Mouse (Mus musculus): Measurements from ENCODE around the gene Grasp. TPM values are rescaled to one million over a fixed set of nuclear protein-coding genes. Genes with fewer than 3 reads are reported as not detected.

Gene Grasp
- polyA plus RNA-seq, 1 experiment from 2014 or later = 0.35 TPM

DNA sequence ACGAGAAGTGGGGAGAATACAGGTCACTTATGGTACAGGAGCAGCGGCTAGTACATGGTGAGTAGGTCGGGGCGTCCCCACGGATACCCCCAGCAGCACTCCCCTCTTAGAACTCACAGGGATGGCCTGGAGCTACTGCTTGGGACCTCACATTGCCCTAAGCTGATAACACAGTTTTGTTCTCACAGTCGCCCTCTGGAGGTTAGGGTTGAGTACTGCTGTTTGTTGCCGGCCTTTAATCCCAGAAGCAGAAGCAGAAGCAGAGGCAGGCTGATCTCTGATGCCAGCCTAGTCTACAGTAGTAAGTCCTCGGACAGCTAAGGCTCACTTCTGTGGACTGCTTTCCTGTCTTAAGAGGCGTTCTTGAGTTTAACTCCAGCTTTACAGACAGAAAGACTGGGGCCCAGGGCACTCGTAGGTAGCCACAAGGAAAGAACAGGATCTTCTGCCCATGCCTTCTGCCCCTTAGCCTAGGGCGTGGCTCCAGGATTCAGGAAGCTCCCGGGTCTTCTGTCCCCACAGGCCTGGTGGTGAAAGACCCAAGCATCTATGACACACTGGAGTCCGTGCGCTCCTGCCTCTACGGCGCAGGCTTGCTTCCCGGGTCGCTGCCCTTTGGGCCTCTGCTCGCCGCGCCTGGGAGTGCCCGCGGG lies 7.1 kb downstream of the Grasp start:
- 80% methylated on average over 23 of the region's 23 CpGs for WGBS (ENCODE audit: insufficient replicate concordance)
- TF ChIP-seq EP300 (IDR thresholded peaks at IDR 0.05; ENCODE audit: low read depth) (no peak), CTCF (IDR thresholded peaks at IDR 0.05; ENCODE audit: low read depth) (peak; percentile 62)
- Histone ChIP-seq H3K4me3 (ENCODE audit: low read depth, low read length) (no peak overlapping the region), H3K36me3 (replicated peaks; ENCODE audit: insufficient read depth, low read length) (no peaks in the 10 kb centered on the region), H3K27ac (ENCODE audit: low read depth) (no peak overlapping the region), H3K27me3 (ENCODE audit: insufficient read depth, low read length) (0 out of 2 replicates have a peak, but pooled peaks cover 1% of the 10 kb centered on the region), H3K4me2 (ENCODE audit: low read depth, low read length) (no peak overlapping the region), H3K9me3 (ENCODE audit: low read length) (no peaks in the 10 kb centered on the region), H3K9ac (replicated peaks) (no peak overlapping the region), H3K4me1 (ENCODE audit: insufficient read depth) (peaks cover 7% of the 10 kb centered on the region)
- DNase-seq (peak; percentile 50), ATAC-seq (no peak)

- H3K36me3 ChIP-seq (replicated peaks; ENCODE audit: insufficient read depth, low read length) = no peaks in the 10 kb centered on the region
- H3K4me2 ChIP-seq (ENCODE audit: low read depth, low read length) = no peak overlapping the region
- H3K9ac ChIP-seq (replicated peaks) = no peak overlapping the region
- 81% methylated on average over 56 of the region's 56 CpGs for WGBS (ENCODE audit: insufficient replicate concordance)
- DNase-seq (no peak), ATAC-seq (no peak)
- peaks cover 7% of the 10 kb centered on the region for H3K4me1 ChIP-seq (ENCODE audit: insufficient read depth)
- no peaks in the 10 kb centered on the region for H3K27me3 ChIP-seq (ENCODE audit: insufficient read depth, low read length)
- TF ChIP-seq CTCF (IDR thresholded peaks at IDR 0.05; ENCODE audit: low read depth) (no peak), EP300 (IDR thresholded peaks at IDR 0.05; ENCODE audit: low read depth) (no peak)
- H3K27ac ChIP-seq (ENCODE audit: low read depth) = no peak overlapping the region
- no peak overlapping the region for H3K4me3 ChIP-seq (ENCODE audit: low read depth, low read length)
- H3K9me3 ChIP-seq (ENCODE audit: low read length) = no peaks in the 10 kb centered on the region
Observed at GRCm38 (mm10) chr15:101231648-101232180, 7.7 kb downstream of the Grasp start.

DNA sequence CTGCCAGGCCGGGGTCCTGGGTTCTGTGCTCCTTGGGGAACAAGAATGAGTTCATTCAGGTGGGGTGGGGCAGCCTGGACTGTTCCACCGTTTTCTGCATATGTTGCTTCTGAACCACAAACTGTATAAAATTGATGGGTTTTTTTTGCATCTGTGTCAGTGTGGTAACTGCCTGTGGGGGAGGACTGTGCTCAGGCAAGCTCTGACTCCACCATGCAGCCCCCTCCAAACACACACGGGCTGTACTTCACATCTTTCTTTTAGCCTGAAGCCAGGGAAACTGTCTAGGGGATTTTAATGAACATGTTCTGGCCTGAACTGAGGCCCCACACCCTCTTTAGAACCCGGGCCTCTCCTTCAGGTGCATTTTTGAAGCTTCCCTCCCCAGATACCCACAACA lies 8.6 kb downstream of the Grasp start:
- H3K36me3 ChIP-seq (replicated peaks; ENCODE audit: insufficient read depth, low read length) = no peaks in the 10 kb centered on the region
- no peaks in the 10 kb centered on the region for H3K9me3 ChIP-seq (ENCODE audit: low read length)
- H3K4me2 ChIP-seq (ENCODE audit: low read depth, low read length) = no peak overlapping the region
- peaks cover 7% of the 10 kb centered on the region for H3K4me1 ChIP-seq (ENCODE audit: insufficient read depth)
- ATAC-seq (no peak), DNase-seq (no peak)
- WGBS (ENCODE audit: insufficient replicate concordance) = 71% methylated on average over 4 of the region's 4 CpGs
- H3K9ac ChIP-seq (replicated peaks) = no peak overlapping the region
- H3K4me3 ChIP-seq (ENCODE audit: low read depth, low read length) = no peak overlapping the region
- no peak overlapping the region for H3K27ac ChIP-seq (ENCODE audit: low read depth)
- TF ChIP-seq EP300 (IDR thresholded peaks at IDR 0.05; ENCODE audit: low read depth) (no peak), CTCF (IDR thresholded peaks at IDR 0.05; ENCODE audit: low read depth) (no peak)
- H3K27me3 ChIP-seq (ENCODE audit: insufficient read depth, low read length) = no peaks in the 10 kb centered on the region

GRCm38 (mm10) chr15:101233183-101233582 lies 9.2 kb downstream of the Grasp start:
- H3K9me3 ChIP-seq (ENCODE audit: low read length) = no peaks in the 10 kb centered on the region
- H3K27ac ChIP-seq (ENCODE audit: low read depth) = no peak overlapping the region
- H3K9ac ChIP-seq (replicated peaks) = no peak overlapping the region
- H3K36me3 ChIP-seq (replicated peaks; ENCODE audit: insufficient read depth, low read length) = no peaks in the 10 kb centered on the region
- TF ChIP-seq EP300 (IDR thresholded peaks at IDR 0.05; ENCODE audit: low read depth) (no peak), CTCF (IDR thresholded peaks at IDR 0.05; ENCODE audit: low read depth) (no peak)
- H3K4me1 ChIP-seq (ENCODE audit: insufficient read depth) = peaks cover 7% of the 10 kb centered on the region
- 84% methylated on average over 3 of the region's 3 CpGs for WGBS (ENCODE audit: insufficient replicate concordance)
- 0 out of 2 replicates have a peak, but pooled peaks cover 5% of the 10 kb centered on the region for H3K27me3 ChIP-seq (ENCODE audit: insufficient read depth, low read length)
- DNase-seq (no peak), ATAC-seq (no peak)
- no peak overlapping the region for H3K4me3 ChIP-seq (ENCODE audit: low read depth, low read length)
- H3K4me2 ChIP-seq (ENCODE audit: low read depth, low read length) = no peak overlapping the region

DNA sequence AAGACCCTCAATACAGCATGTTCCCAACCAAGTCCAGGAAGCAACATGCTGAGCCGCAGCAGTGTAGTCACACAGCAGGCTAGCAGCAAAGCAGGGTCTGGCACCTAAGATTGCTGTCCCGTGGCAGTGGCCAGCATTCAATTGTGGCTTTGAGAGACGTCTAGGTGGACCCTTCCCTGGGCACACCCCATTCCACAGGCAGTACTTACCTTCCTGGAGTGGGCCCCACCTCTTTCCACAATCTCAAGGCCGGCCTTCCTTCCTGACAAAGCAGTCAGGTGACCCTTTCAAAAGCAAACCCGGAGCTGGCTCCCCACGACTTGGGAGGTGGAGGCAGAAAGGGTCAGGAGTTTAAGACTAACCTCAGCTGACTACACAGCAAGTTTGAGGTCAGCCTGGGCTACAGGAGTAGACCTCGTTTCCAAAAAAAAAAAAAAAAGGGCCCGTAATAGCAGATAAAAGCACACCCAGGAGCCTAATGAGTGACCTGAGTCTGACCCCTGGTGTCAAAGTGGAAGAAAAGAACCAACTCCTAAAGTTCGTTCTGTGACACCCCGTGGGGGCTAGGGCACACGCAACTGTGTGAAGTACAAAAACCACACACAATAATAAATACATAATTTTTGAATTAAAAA lies 9.8 kb downstream of the Grasp start:
- H3K9ac ChIP-seq (replicated peaks) = no peak overlapping the region
- TF ChIP-seq CTCF (IDR thresholded peaks at IDR 0.05; ENCODE audit: low read depth) = no peak
- no peak for TF ChIP-seq EP300 (IDR thresholded peaks at IDR 0.05; ENCODE audit: low read depth)
- H3K9me3 ChIP-seq (ENCODE audit: low read length) = no peaks in the 10 kb centered on the region
- 35% methylated on average over 11 of the region's 11 CpGs for WGBS (ENCODE audit: insufficient replicate concordance)
- no peak overlapping the region for H3K4me2 ChIP-seq (ENCODE audit: low read depth, low read length)
- no peaks in the 10 kb centered on the region for H3K36me3 ChIP-seq (replicated peaks; ENCODE audit: insufficient read depth, low read length)
- 0 out of 2 replicates have a peak, but pooled peaks cover 5% of the 10 kb centered on the region for H3K27me3 ChIP-seq (ENCODE audit: insufficient read depth, low read length)
- DNase-seq = no peak
- no peak overlapping the region for H3K4me3 ChIP-seq (ENCODE audit: low read depth, low read length)
- H3K4me1 ChIP-seq (ENCODE audit: insufficient read depth) = peaks cover 7% of the 10 kb centered on the region
- no peak for ATAC-seq
- H3K27ac ChIP-seq (ENCODE audit: low read depth) = no peak overlapping the region

DNA sequence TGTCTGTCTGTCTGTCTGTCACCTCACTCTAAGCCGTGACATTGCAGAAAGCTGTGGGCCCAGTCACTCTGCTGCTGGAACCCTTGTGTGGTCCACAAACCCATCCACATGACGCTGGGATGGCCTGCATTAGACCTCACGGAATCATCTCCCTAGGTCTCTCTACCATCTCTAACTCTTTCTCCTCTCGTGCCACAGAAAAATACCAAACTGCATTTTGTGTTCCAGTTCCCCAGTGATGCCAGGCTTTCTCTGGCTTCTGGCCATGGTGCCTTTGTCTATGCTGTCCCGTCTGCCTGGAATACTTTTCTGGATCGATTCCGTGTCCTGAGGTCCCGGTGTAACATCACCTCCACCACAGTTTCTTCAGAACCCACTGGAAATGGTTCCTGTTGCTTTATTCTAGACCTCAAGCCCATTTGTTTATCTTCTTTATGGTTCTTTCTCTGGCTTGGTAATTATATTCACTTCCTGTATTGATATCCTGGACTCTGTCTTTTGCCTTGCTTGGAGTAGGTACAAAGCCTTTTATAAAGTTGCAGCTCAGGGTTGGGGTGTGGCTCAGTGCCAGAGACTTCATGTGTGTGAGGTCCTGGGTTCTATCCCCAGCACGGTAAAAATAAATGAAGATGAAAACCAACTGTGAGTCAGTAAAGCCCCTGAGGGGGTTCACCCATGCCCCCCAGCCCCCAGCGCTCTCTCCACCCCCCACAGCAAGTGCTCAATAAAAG lies 10.8 kb downstream of the Grasp start:
- TF ChIP-seq CTCF (IDR thresholded peaks at IDR 0.05; ENCODE audit: low read depth) (no peak), EP300 (IDR thresholded peaks at IDR 0.05; ENCODE audit: low read depth) (no peak)
- DNase-seq (no peak), ATAC-seq (no peak)
- Histone ChIP-seq H3K4me1 (ENCODE audit: insufficient read depth) (peaks cover 7% of the 10 kb centered on the region), H3K27me3 (ENCODE audit: insufficient read depth, low read length) (peaks cover 9% of the 10 kb centered on the region; the same call in 1 of the 2 replicates), H3K27ac (ENCODE audit: low read depth) (no peak overlapping the region), H3K4me3 (ENCODE audit: low read depth, low read length) (no peak overlapping the region), H3K9me3 (ENCODE audit: low read length) (no peaks in the 10 kb centered on the region), H3K36me3 (replicated peaks; ENCODE audit: insufficient read depth, low read length) (no peaks in the 10 kb centered on the region), H3K9ac (replicated peaks) (no peak overlapping the region), H3K4me2 (ENCODE audit: low read depth, low read length) (no peak overlapping the region)
- WGBS (ENCODE audit: insufficient replicate concordance) = 65% methylated on average over 10 of the region's 10 CpGs

Data from liver, postnatal 0 days (tissue).